In the genomic region with DNA sequence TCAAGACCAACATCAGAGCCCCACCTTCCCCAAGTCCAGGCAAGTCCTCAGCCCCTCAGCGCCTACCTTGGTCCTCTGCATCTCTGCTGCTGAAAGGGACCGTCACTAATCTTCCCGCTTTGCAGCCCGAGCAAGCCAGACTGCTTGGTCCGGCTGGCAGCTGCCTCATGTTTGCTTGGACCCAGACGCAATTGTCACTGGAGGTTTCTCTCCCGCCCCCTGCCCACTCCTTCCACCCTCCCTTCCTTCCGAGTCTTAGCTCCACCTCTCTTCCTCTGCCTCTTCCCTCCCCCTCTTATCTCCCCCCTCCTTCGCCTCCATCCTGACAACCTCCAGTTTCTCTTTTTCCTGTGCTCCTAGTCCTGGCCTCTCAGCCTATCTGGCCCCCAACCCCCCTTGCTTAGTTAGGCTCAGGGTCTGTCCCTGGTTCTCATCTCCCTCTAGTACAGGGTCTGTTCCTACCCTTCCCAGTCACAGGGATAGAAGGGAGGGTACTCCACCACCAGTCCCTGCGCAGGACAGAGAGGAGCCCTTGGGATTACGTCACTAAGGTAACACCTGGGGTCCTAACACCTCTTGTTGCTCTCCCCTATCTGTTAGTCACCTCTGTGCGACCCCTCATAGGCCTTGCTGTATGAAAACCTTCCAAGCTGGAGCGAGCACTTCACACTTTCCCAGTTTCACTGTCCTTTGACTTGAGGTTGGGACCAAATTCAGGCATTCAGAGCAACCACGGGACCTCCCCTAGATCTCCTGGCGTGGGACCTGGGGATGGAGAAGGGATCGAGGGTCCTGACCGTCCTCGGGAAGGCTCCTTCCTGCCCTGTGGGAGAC, we compare ENCODE assay signal across 8 mouse cellular contexts. TPM values are rescaled to one million over a fixed set of nuclear protein-coding genes. Genes with fewer than 3 reads are reported as not detected.
DNase-seq lines count a peak whose midpoint lies in the region; ATAC-seq and TF ChIP-seq lines count a peak whose summit lies in the region.

No protein-coding gene starts in this region.

- TF ChIP-seq CTCF in layer of hippocampus, adult 2 months (conservative IDR thresholded peaks at IDR 0.05), result no peak

- peak overlapping the region; percentile 55 for H3K4me3 ChIP-seq in forebrain, embryonic 16.5 days (replicated peaks; ENCODE audit: low read length)
- H3K4me3 ChIP-seq in layer of hippocampus, adult 2 months, result peak overlapping the region; percentile 61
- peak overlapping the region; percentile 39 for H3K4me3 ChIP-seq in lung, embryonic 16.5 days (ENCODE audit: low read length)

- peak; percentile 27 to 45 for DNase-seq in adrenal gland, adult (ENCODE audit: inconsistent age in 2 of 2, low spot score in 1 of 2)
- no peak for DNase-seq in adrenal gland, postnatal 4 days (ENCODE audit: low spot score in 2 of 2)
- DNase-seq in cerebellum, adult 11 months, result peak; percentile 78
- DNase-seq in layer of hippocampus, adult 2 months (ENCODE audit: low spot score in 2 of 2), result peak; percentile 70 to 83
- DNase-seq in right cerebral cortex, postnatal 36 days (ENCODE audit: low spot score in 2 of 2), result peak; percentile 74 to 81

- H3K9me3 ChIP-seq in forebrain, embryonic 16.5 days (ENCODE audit: control insufficient read depth, low read length), result no peaks in the 10 kb centered on the region
- no peaks in the 10 kb centered on the region for H3K9me3 ChIP-seq in lung, embryonic 16.5 days (ENCODE audit: control insufficient read depth, low read length)

- peak overlapping the region; percentile 71 for H3K4me2 ChIP-seq in forebrain, embryonic 16.5 days (ENCODE audit: low read length)
- peak overlapping the region; percentile 58 for H3K4me2 ChIP-seq in lung, embryonic 16.5 days (ENCODE audit: low read depth, low read length)

- peak overlapping the region; percentile 89 for H3K27ac ChIP-seq in forebrain, embryonic 16.5 days (ENCODE audit: low read length)
- H3K27ac ChIP-seq in layer of hippocampus, adult 2 months, result peak overlapping the region; percentile 96
- 0 out of 2 replicates have a peak overlapping the region, but pooled peaks have one; percentile 5 for H3K27ac ChIP-seq in lung, embryonic 16.5 days (ENCODE audit: low read length)

- peaks cover 54% of the 10 kb centered on the region for H3K4me1 ChIP-seq in forebrain, embryonic 16.5 days (replicated peaks; ENCODE audit: control insufficient read depth, insufficient read depth, low read length)
- H3K4me1 ChIP-seq in lung, embryonic 16.5 days (replicated peaks; ENCODE audit: control insufficient read depth, insufficient read depth, low read length), result peaks cover 15% of the 10 kb centered on the region

- WGBS in forebrain, embryonic 16.5 days, result under 1% methylated on average over 18 of the region's 18 CpGs
- WGBS in lung, embryonic 16.5 days, result under 1% methylated on average over 18 of the region's 18 CpGs

- no peaks in the 10 kb centered on the region for H3K36me3 ChIP-seq in forebrain, embryonic 16.5 days (ENCODE audit: control insufficient read depth, insufficient read depth)
- no peaks in the 10 kb centered on the region for H3K36me3 ChIP-seq in lung, embryonic 16.5 days (ENCODE audit: control insufficient read depth, insufficient read depth, low read length)

- ATAC-seq in forebrain, embryonic 16.5 days, result peak; percentile 68
- peak; percentile 69 for ATAC-seq in lung, embryonic 16.5 days (ENCODE audit: low read depth)
- no peak for ATAC-seq in erythroblast, adult 5-6 weeks (replicated peaks; ENCODE audit: low FRiP score, poor library complexity, severe bottlenecking)

- H3K27me3 ChIP-seq in forebrain, embryonic 16.5 days (replicated peaks; ENCODE audit: control insufficient read depth, insufficient read depth, low read length), result no peaks in the 10 kb centered on the region
- no peaks in the 10 kb centered on the region for H3K27me3 ChIP-seq in lung, embryonic 16.5 days (ENCODE audit: control insufficient read depth, insufficient read depth, low read depth, low read length)

- peak overlapping the region; percentile 69 for H3K9ac ChIP-seq in forebrain, embryonic 16.5 days (replicated peaks; ENCODE audit: low read depth, low read length)
- H3K9ac ChIP-seq in lung, embryonic 16.5 days (ENCODE audit: low read length), result peak overlapping the region; percentile 60

RNA-seq across cellular contexts. Expression of gene Kcnip3, which starts 0.5 kb away (rescaled TPM):
- 1 to 10 TPM; 5.1 to 5.4 TPM for total RNA-seq in adrenal gland, postnatal 4 days (2021)
- 9.7 and 9.9 TPM in 2 replicates for polyA plus RNA-seq in forebrain, embryonic 16.5 days (2015; fragmentation: Nextera tagmentation; extraction: Ambion mirVana)
- 10 to 100 TPM; 63.6 to 66.4 TPM for total RNA-seq in layer of hippocampus, adult 2 months (2021)
- 2.5 and 3.4 TPM in 2 replicates for polyA plus RNA-seq in lung, embryonic 16.5 days (2015; fragmentation: Nextera tagmentation; extraction: Ambion mirVana)
- 2.3 and 10.8 TPM in 2 replicates for total RNA-seq in erythroblast, adult 5-6 weeks (2015; ENCODE audit: low replicate concordance)
- total RNA-seq in erythroblast, adult 5-6 weeks (2017; ENCODE audit: low replicate concordance), result 1.2 and 1.7 TPM in 2 replicates

RNA-seq across cellular contexts. Expression of gene Prom2, which starts 19.9 kb away (rescaled TPM):
- under 1 TPM; 0.34 to 0.81 TPM for total RNA-seq in adrenal gland, postnatal 4 days (2021)
- 0.05 TPM in 1 of 2 replicates, not detected in the other for polyA plus RNA-seq in forebrain, embryonic 16.5 days (2015; fragmentation: Nextera tagmentation; extraction: Ambion mirVana)
- total RNA-seq in layer of hippocampus, adult 2 months (2021), result under 1 TPM; 0.08 to 0.10 TPM
- polyA plus RNA-seq in lung, embryonic 16.5 days (2015; fragmentation: Nextera tagmentation; extraction: Ambion mirVana), result 3.4 and 3.5 TPM in 2 replicates
- not detected in 2 replicates for total RNA-seq in erythroblast, adult 5-6 weeks (2015; ENCODE audit: low replicate concordance)
- not detected in 2 replicates for total RNA-seq in erythroblast, adult 5-6 weeks (2017; ENCODE audit: low replicate concordance)

Comparison
In these comparisons a context has a peak if more than half of its experiments do, and no peak if none do; other contexts are left out.
1. DNase-seq: peak in adrenal gland, adult (2 of 2), cerebellum, adult 11 months (single experiment), layer of hippocampus, adult 2 months (2 of 2) and right cerebral cortex, postnatal 36 days (2 of 2); none in adrenal gland, postnatal 4 days (0 of 2).
2. H3K27ac ChIP-seq: peak in every context shown above with its lines; median percentile 96 in layer of hippocampus, adult 2 months; 89 in forebrain, embryonic 16.5 days; 5 in lung, embryonic 16.5 days.
3. RNA of gene Kcnip3, which starts 0.5 kb away (total RNA-seq): 63.6 to 66.4 TPM in layer of hippocampus, adult 2 months; 1.2 to 10.8 TPM in erythroblast, adult 5-6 weeks and 5.1 to 5.4 TPM in adrenal gland, postnatal 4 days; every median in the first group is over 4 times any median in the second.
4. Peak in every context shown above with its lines, with median percentiles within 50 percentile points of each other: H3K4me3 ChIP-seq.